Mouse (Mus musculus): Measurements from ENCODE around the gene Ltbp4. TPM values are rescaled to one million over a fixed set of nuclear protein-coding genes. Genes with fewer than 3 reads are reported as not detected.

Gene Ltbp4
- polyA plus RNA-seq, 1 experiment from 2014 or later: 66.0 TPM

- no peaks in the 10 kb centered on the region for H3K36me3 ChIP-seq
- H3K9me3 ChIP-seq: no peaks in the 10 kb centered on the region
- H3K27me3 ChIP-seq: peaks cover 87% of the 10 kb centered on the region
- H3K27ac ChIP-seq: no peak overlapping the region
- ATAC-seq (ENCODE audit: insufficient number of reproducible peaks, low FRiP score, low TSS enrichment, low read depth): no peak
- no peak overlapping the region for H3K9ac ChIP-seq
- 32% methylated on average over 21 of the region's 21 CpGs for WGBS
- no peak overlapping the region for H3K4me2 ChIP-seq
- no peak overlapping the region for H3K4me3 ChIP-seq
- H3K4me1 ChIP-seq: peaks cover 21% of the 10 kb centered on the region
Measured at GRCm38 (mm10) chr7:27366082-27366844, 28.8 kb upstream of the Ltbp4 start.

DNA sequence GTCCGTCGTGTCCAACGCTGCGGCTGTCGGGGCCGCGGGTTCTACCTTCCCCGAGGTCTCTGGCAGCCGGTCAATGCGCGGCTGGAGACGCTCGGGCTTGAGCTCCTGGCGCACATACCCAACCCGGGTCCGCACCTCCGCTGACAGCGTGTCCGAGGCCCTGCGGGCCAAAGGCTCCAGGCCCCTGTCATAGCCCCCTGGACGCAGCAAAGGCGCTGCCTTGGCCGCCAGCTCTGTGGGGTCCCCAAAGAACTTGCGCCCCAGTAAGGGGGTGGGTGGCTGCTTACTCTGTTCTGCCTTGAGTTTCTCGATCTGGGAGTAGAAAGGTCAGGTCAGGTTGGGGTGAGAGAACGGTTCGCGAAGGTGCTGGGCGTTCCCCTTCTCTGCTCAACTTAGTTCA is 26.9 kb upstream of the Ltbp4 start:
- Histone ChIP-seq H3K4me1 (peaks cover 24% of the 10 kb centered on the region), H3K9ac (no peak overlapping the region), H3K36me3 (no peaks in the 10 kb centered on the region), H3K27me3 (peaks cover 68% of the 10 kb centered on the region), H3K4me3 (0 out of 2 replicates have a peak overlapping the region, but pooled peaks have one; percentile 4), H3K9me3 (no peaks in the 10 kb centered on the region), H3K27ac (no peak overlapping the region), H3K4me2 (no peak overlapping the region)
- ATAC-seq (ENCODE audit: insufficient number of reproducible peaks, low FRiP score, low TSS enrichment, low read depth): no peak
- WGBS: 3% methylated on average over 29 of the region's 29 CpGs

DNA sequence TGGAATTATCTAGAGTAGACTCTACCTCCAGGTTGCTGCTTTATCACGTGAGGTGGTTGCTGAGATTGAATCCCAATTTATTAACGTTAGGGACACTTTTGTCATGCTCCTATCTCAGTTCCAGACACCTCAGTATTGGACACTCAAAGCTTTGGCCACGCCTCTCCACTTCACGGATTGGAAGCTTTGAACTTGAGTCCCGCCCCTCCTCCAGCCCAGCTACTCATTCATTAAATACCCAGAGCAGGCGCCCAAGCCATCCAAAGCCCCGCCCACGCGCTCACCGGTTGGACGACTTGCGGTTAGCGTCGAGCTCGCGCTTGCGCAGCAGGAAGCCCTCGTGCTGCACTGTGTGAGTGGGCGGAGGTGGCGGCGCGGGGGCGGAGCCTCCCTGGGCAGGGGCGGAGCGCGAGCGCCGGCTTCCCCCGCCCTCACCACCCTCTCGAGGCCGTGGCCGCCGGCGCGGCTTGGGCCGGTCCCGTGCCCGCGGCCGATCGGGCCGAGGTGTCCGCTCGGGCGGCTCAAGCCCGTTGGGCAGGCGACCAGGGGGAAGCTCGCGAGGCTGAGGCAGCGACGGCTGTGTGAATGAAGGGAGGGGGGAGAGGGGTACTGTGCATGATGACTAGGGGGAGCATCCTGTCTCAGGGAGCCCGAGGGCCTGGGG is 23.9 kb upstream of the Ltbp4 start:
- ATAC-seq (ENCODE audit: insufficient number of reproducible peaks, low FRiP score, low TSS enrichment, low read depth): peak; percentile 93
- no peaks in the 10 kb centered on the region for H3K9me3 ChIP-seq
- H3K36me3 ChIP-seq: no peaks in the 10 kb centered on the region
- peak overlapping the region; percentile 52 for H3K4me3 ChIP-seq
- no peak overlapping the region for H3K27ac ChIP-seq
- H3K27me3 ChIP-seq: peaks cover 61% of the 10 kb centered on the region
- under 1% methylated on average over 51 of the region's 52 CpGs for WGBS
- H3K9ac ChIP-seq: peak overlapping the region; percentile 61
- H3K4me2 ChIP-seq: peak overlapping the region; percentile 90
- H3K4me1 ChIP-seq: peaks cover 27% of the 10 kb centered on the region

DNA sequence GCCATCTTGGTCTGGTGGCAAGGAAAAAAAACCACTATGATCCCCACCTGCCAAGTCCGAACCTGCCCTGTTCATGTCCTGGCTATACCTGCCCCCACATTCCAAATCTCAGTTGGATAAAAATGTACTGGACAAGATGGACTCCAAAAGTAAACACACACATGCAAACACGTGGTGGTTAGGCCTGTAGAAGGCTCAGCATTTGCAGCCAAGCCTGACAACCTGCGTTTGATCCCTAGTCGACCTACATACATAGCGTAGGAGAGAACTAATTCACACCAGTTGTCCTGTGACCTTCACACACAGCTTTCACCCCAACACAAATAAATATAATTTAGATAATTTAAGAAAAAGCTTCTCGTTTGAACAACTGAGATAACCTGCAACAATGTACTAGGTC is 23.3 kb upstream of the Ltbp4 start:
- no peak for ATAC-seq (ENCODE audit: insufficient number of reproducible peaks, low FRiP score, low TSS enrichment, low read depth)
- Histone ChIP-seq H3K9me3 (no peaks in the 10 kb centered on the region), H3K9ac (no peak overlapping the region), H3K4me3 (peak overlapping the region; percentile 52; the same call in 1 of the 2 replicates), H3K36me3 (no peaks in the 10 kb centered on the region), H3K4me1 (peaks cover 31% of the 10 kb centered on the region), H3K27me3 (peaks cover 56% of the 10 kb centered on the region), H3K4me2 (peak overlapping the region; percentile 90; the same call in 1 of the 2 replicates), H3K27ac (no peak overlapping the region)
- 50% methylated on average over 6 of the region's 6 CpGs for WGBS

DNA sequence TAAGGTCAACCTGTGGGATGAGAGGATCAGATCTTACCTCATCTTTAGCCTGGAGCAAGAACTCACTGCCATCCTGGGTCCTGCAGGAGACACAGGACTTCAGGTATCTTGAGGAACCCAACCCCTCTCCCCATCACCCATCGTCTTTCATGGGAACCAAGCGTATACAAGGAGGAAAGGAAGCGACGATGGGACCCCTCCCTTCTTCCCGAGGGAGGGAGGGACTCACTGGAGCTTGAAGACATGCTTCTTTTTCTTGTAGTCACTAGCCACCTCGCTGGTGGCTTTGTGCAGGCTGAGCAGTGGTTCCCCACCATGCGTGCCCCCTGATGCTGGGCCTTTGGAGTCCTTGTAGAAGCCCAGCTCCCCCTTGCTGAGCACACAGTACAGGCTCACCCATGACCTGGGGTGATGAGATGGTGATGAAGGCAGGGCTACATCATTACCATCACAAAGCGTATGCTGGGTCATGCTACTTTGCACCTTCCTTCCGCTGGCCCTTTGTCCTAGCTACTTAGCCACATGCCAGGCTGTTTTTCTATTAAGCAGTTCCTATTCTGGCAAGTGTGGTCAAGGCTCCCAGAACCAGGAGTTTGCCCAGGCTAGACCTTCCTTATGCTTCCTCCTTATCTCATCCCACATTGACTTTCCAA is 22.3 kb upstream of the Ltbp4 start:
- Histone ChIP-seq H3K36me3 (no peaks in the 10 kb centered on the region), H3K4me1 (peaks cover 35% of the 10 kb centered on the region), H3K27ac (no peak overlapping the region), H3K27me3 (peaks cover 47% of the 10 kb centered on the region), H3K4me3 (no peak overlapping the region), H3K9ac (no peak overlapping the region), H3K4me2 (no peak overlapping the region), H3K9me3 (no peaks in the 10 kb centered on the region)
- WGBS: 84% methylated on average over 9 of the region's 9 CpGs
- no peak for ATAC-seq (ENCODE audit: insufficient number of reproducible peaks, low FRiP score, low TSS enrichment, low read depth)

DNA sequence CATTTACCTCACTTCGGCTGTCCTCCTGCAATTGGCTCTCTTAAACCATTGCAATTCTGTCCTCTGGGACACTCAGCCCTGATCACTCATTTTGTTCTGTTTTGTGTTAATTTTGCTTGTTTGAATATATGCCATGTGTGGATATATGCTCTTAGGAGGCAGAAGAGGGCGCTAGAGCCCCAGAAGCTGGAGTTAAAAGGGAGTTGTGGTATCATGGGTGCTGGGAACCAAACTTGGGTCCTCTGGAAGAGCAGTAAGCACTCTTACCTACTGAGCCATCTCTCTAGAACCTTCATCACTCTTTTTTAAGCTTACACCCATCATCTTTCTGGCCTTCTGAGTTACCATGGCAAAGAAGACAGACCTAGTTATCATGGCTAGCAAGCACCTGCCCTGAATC is 21.7 kb upstream of the Ltbp4 start:
- ATAC-seq (ENCODE audit: insufficient number of reproducible peaks, low FRiP score, low TSS enrichment, low read depth): no peak

DNA sequence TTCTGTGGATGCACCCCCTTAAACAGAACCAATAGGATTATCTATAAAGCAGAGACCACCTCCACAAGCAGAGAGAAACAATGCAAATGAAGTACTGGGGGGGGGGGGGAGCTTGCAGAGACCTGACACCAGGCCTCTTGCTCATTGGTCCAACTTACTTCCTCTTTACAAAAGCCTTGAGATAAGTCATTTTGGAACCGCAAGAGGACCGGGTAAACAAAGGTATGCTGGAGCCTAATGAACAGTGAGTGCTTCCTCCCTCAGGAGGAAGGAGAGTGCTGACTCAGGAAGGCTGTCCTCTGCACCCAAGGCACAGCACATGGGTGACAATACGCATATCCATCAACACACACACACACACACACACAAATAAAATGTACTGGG is 20.1 kb upstream of the Ltbp4 start:
- Histone ChIP-seq H3K9ac (no peak overlapping the region), H3K27ac (no peak overlapping the region), H3K4me3 (no peak overlapping the region), H3K4me1 (peaks cover 33% of the 10 kb centered on the region), H3K36me3 (peaks cover 2% of the 10 kb centered on the region), H3K27me3 (peaks cover 29% of the 10 kb centered on the region), H3K9me3 (no peaks in the 10 kb centered on the region), H3K4me2 (no peak overlapping the region)
- WGBS: 21% methylated on average over 3 of the region's 3 CpGs
- no peak for ATAC-seq (ENCODE audit: insufficient number of reproducible peaks, low FRiP score, low TSS enrichment, low read depth)

More for the DNA sequence above, 21.7 kb upstream of the Ltbp4 start:
- H3K9ac ChIP-seq: no peak overlapping the region
- H3K4me2 ChIP-seq: no peak overlapping the region
- H3K9me3 ChIP-seq: no peaks in the 10 kb centered on the region
- 67% methylated on average over 2 of the region's 2 CpGs for WGBS
- peaks cover 37% of the 10 kb centered on the region for H3K4me1 ChIP-seq
- H3K36me3 ChIP-seq: no peaks in the 10 kb centered on the region
- H3K4me3 ChIP-seq: no peak overlapping the region
- H3K27ac ChIP-seq: no peak overlapping the region
- H3K27me3 ChIP-seq: peaks cover 41% of the 10 kb centered on the region

GRCm38 (mm10) chr7:27356861-27357594 is 19.5 kb upstream of the Ltbp4 start, which contains the start of gene Gm20479:
Gene Gm20479 (minus strand): TSS chr7:27357419.
- ATAC-seq (ENCODE audit: insufficient number of reproducible peaks, low FRiP score, low TSS enrichment, low read depth): no peak
- H3K9me3 ChIP-seq: no peaks in the 10 kb centered on the region
- peak within 1 kb of the TSS; percentile 62 for H3K4me2 ChIP-seq
- H3K36me3 ChIP-seq: peaks cover 6% of the 10 kb centered on the region
- H3K4me3 ChIP-seq: peak within 1 kb of the TSS; percentile 79
- whole genome bisulfite sequencing: 7% methylated on average over 26 of the region's 27 CpGs
- peaks cover 33% of the 10 kb centered on the region for H3K4me1 ChIP-seq
- peaks cover 25% of the 10 kb centered on the region for H3K27me3 ChIP-seq
- peak within 1 kb of the TSS; percentile 43 for H3K27ac ChIP-seq
- no peak within 1 kb of the TSS for H3K9ac ChIP-seq

GRCm38 (mm10) chr7:27356248-27356647 is 18.8 kb upstream of the Ltbp4 start:
- ATAC-seq (ENCODE audit: insufficient number of reproducible peaks, low FRiP score, low TSS enrichment, low read depth): peak; percentile 32
- WGBS: 2% methylated on average over 16 of the region's 16 CpGs
- no peaks in the 10 kb centered on the region for H3K9me3 ChIP-seq
- peak overlapping the region; percentile 62 for H3K4me2 ChIP-seq
- peaks cover 27% of the 10 kb centered on the region for H3K4me1 ChIP-seq
- peaks cover 13% of the 10 kb centered on the region for H3K36me3 ChIP-seq
- H3K9ac ChIP-seq: no peak overlapping the region
- H3K27me3 ChIP-seq: peaks cover 24% of the 10 kb centered on the region
- H3K27ac ChIP-seq: no peak overlapping the region
- H3K4me3 ChIP-seq: peak overlapping the region; percentile 79

GRCm38 (mm10) chr7:27355745-27356240 is 18.3 kb upstream of the Ltbp4 start, which contains the start of gene Shkbp1:
Gene Shkbp1 (minus strand): TSS chr7:27356019.
- H3K36me3 ChIP-seq: peaks cover 15% of the 10 kb centered on the region
- H3K9me3 ChIP-seq: no peaks in the 10 kb centered on the region
- peaks cover 24% of the 10 kb centered on the region for H3K27me3 ChIP-seq
- H3K27ac ChIP-seq: peak within 1 kb of the TSS; percentile 43
- peak; percentile 88 for ATAC-seq (ENCODE audit: insufficient number of reproducible peaks, low FRiP score, low TSS enrichment, low read depth)
- peaks cover 24% of the 10 kb centered on the region for H3K4me1 ChIP-seq
- H3K4me2 ChIP-seq: peak within 1 kb of the TSS; percentile 62
- peak within 1 kb of the TSS; percentile 79 for H3K4me3 ChIP-seq
- under 1% methylated on average over 34 of the region's 34 CpGs for WGBS
- H3K9ac ChIP-seq: peak within 1 kb of the TSS; percentile 42

DNA sequence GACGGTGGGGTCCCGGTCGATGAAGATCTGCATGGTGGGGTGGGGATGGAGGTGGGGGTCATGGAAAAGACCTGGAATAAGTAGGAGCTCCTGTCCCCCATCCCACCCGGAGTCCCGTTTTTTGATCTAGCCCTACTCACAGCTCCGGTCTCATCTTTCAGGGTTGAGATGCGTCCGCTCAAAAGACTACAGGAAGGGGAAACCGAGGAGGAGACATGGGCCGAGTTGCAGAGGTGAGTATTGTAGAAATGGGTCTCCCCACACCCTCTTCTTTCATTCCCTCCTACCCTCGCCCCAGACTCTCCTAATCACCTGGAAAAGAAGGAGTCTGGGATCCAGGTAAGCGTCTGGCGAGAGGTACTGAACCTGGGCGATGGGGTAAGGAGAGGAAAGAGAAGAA is 17.8 kb upstream of the Ltbp4 start:
- ATAC-seq (ENCODE audit: insufficient number of reproducible peaks, low FRiP score, low TSS enrichment, low read depth): no peak
- WGBS: 8% methylated on average over 14 of the region's 14 CpGs
- peaks cover 24% of the 10 kb centered on the region for H3K4me1 ChIP-seq
- H3K9me3 ChIP-seq: no peaks in the 10 kb centered on the region
- peaks cover 24% of the 10 kb centered on the region for H3K27me3 ChIP-seq
- H3K36me3 ChIP-seq: peaks cover 20% of the 10 kb centered on the region
- H3K4me2 ChIP-seq: peak overlapping the region; percentile 62
- no peak overlapping the region; the same call in 1 of the 2 replicates for H3K27ac ChIP-seq
- H3K4me3 ChIP-seq: peak overlapping the region; percentile 79
- H3K9ac ChIP-seq: peak overlapping the region; percentile 42

Data from limb, embryonic 15.5 days (tissue).